Mouse (Mus musculus): ENCODE measurements around the gene Camta2. TPM values are rescaled to one million over a fixed set of nuclear protein-coding genes. Genes with fewer than 3 reads are reported as not detected.

Camta2 gene
- total RNA-seq (2023; ENCODE audit: inconsistent age) = 57.0 to 68.2 TPM (median 65.4 TPM) in 4 replicates

GRCm38 (mm10) chr11:70687601-70688199 lies at the start of gene Camta2:
Camta2 (minus strand) TSS chr11:70688105.

GRCm38 (mm10) chr11:70699722-70700556 lies 12.0 kb upstream of the Camta2 start, which contains the start of the genes Inca1 and Kif1c:
Inca1 (minus strand) TSS chr11:70700155.
Kif1c (plus strand) TSS chr11:70700548.

GRCm38 (mm10) chr11:70668771-70669505 lies 19.0 kb downstream of the Camta2 start, which contains the start of gene Spag7:
Spag7 (minus strand) TSS chr11:70669416.

GRCm38 (mm10) chr11:70656964-70657363 lies 30.9 kb downstream of the Camta2 start, which contains the start of gene Eno3:
Eno3 (plus strand) TSS chr11:70657202.

GRCm38 (mm10) chr11:70654198-70654922 lies 33.5 kb downstream of the Camta2 start, which contains the start of gene Pfn1:
Pfn1 (minus strand) TSS chr11:70654644.

GRCm38 (mm10) chr11:70646691-70647650 lies 40.9 kb downstream of the Camta2 start, which contains the start of the genes Rnf167 and Slc25a11:
Rnf167 (plus strand) TSS chr11:70647235.
Slc25a11 (minus strand) TSS chr11:70647479.

GRCm38 (mm10) chr11:70638714-70639278 lies 49.1 kb downstream of the Camta2 start, which contains the start of gene Gp1ba:
Gp1ba (plus strand) TSS chr11:70639122.

Other genes with a start within 250 kb of the Camta2 start
- 39.8 to 46.9 TPM (median 43.4 TPM) in 4 replicates for gene Med11, start 236.2 kb downstream of the Camta2 start, total RNA-seq (2023; ENCODE audit: inconsistent age)
- 1.3 to 2.1 TPM (median 1.4 TPM) in 4 replicates for gene Zmynd15, start 228.7 kb downstream of the Camta2 start, total RNA-seq (2023; ENCODE audit: inconsistent age)
- 6.6 to 9.3 TPM (median 7.2 TPM) in 4 replicates for gene Cxcl16, start 228.1 kb downstream of the Camta2 start, total RNA-seq (2023; ENCODE audit: inconsistent age)
- gene Tm4sf5, start 182.9 kb downstream of the Camta2 start, total RNA-seq (2023; ENCODE audit: inconsistent age) = not detected in 4 replicates
- gene Vmo1, start 173.5 kb downstream of the Camta2 start, total RNA-seq (2023; ENCODE audit: inconsistent age) = not detected in 4 replicates
- not detected in 4 replicates for gene Gltpd2, start 168.9 kb downstream of the Camta2 start, total RNA-seq (2023; ENCODE audit: inconsistent age)
- gene Psmb6, start 162.7 kb downstream of the Camta2 start, total RNA-seq (2023; ENCODE audit: inconsistent age) = 124 to 141 TPM (median 128 TPM) in 4 replicates
- gene Gm40193, start 155.2 kb downstream of the Camta2 start, total RNA-seq (2023; ENCODE audit: inconsistent age) = not detected in 4 replicates
- 3.3 to 6.4 TPM (median 4.5 TPM) in 4 replicates for gene Pld2, start 148.0 kb downstream of the Camta2 start, total RNA-seq (2023; ENCODE audit: inconsistent age)
- gene Mink1, start 125.2 kb downstream of the Camta2 start, total RNA-seq (2023; ENCODE audit: inconsistent age) = 79.8 to 99.2 TPM (median 86.0 TPM) in 4 replicates
- 1.6 TPM in 1 of 4 replicates, not detected in the others for gene 4930544D05Rik, start 72.3 kb downstream of the Camta2 start, total RNA-seq (2023; ENCODE audit: inconsistent age)
- gene Chrne, start 68.9 kb downstream of the Camta2 start, total RNA-seq (2023; ENCODE audit: inconsistent age) = 1.1 to 1.2 TPM in 2 of 4 replicates, not detected in the others
- gene Gp1ba, start 49.0 kb downstream of the Camta2 start, total RNA-seq (2023; ENCODE audit: inconsistent age) = 0.29 TPM in 1 of 4 replicates, not detected in the others
- gene Rnf167, start 40.9 kb downstream of the Camta2 start, total RNA-seq (2023; ENCODE audit: inconsistent age) = 206 to 218 TPM (median 207 TPM) in 4 replicates
- 74.1 to 86.5 TPM (median 81.8 TPM) in 4 replicates for gene Slc25a11, start 40.6 kb downstream of the Camta2 start, total RNA-seq (2023; ENCODE audit: inconsistent age)
- gene Pfn1, start 33.5 kb downstream of the Camta2 start, total RNA-seq (2023; ENCODE audit: inconsistent age) = 1,394 to 1,549 TPM (median 1,435 TPM) in 4 replicates
- gene Eno3, start 30.9 kb downstream of the Camta2 start, total RNA-seq (2023; ENCODE audit: inconsistent age) = 30.9 to 40.5 TPM (median 35.3 TPM) in 4 replicates
- gene Spag7, start 18.7 kb downstream of the Camta2 start, total RNA-seq (2023; ENCODE audit: inconsistent age) = 37.7 to 45.8 TPM (median 44.0 TPM) in 4 replicates
- 0.71 to 4.0 TPM (median 2.1 TPM) in 4 replicates for gene Inca1, start 12.1 kb upstream of the Camta2 start, total RNA-seq (2023; ENCODE audit: inconsistent age)
- gene Kif1c, start 12.4 kb upstream of the Camta2 start, total RNA-seq (2023; ENCODE audit: inconsistent age) = 30.9 to 35.3 TPM (median 32.4 TPM) in 4 replicates
- 2.1 to 2.6 TPM (median 2.4 TPM) in 4 replicates for gene Zfp3, start 76.1 kb upstream of the Camta2 start, total RNA-seq (2023; ENCODE audit: inconsistent age)
- gene Scimp, start 124.5 kb upstream of the Camta2 start, total RNA-seq (2023; ENCODE audit: inconsistent age) = 20.5 to 28.8 TPM (median 24.4 TPM) in 4 replicates
- 52.7 to 57.4 TPM (median 54.9 TPM) in 4 replicates for gene Rabep1, start 156.7 kb upstream of the Camta2 start, total RNA-seq (2023; ENCODE audit: inconsistent age)